Mouse (Mus musculus) C2C12 (cell line): ENCODE measurements around the gene Bbx. TPM values are rescaled to one million over a fixed set of nuclear protein-coding genes. Genes with fewer than 3 reads are reported as not detected.

Source experiments
- H3K27me3 ChIP-seq: one replicate; pipeline ENCODE4 v1.6.1; 2011; ENCODE audit not compliant: control insufficient read depth, insufficient read depth, insufficient read length
- H3K36me3 ChIP-seq: one replicate; pipeline ENCODE4 v1.6.1; 2011; ENCODE audit not compliant: control insufficient read depth, insufficient read depth
- H3K4me3 ChIP-seq: one replicate; pipeline ENCODE4 v1.5.1; 2011; ENCODE audit warnings: mild to moderate bottlenecking, control low read depth; ENCODE audit not compliant: poor library complexity, insufficient read depth, severe bottlenecking
- H3K79me2 ChIP-seq: one replicate; pipeline ENCODE4 v1.6.1; 2011; ENCODE audit not compliant: control insufficient read depth, insufficient read depth
- H3K79me3 ChIP-seq: one replicate; pipeline ENCODE4 v1.6.1; 2011; ENCODE audit warnings: low read depth, control low read depth
- H3ac ChIP-seq: one replicate; pipeline ENCODE3; 2011; ENCODE audit warnings: low read depth; ENCODE audit not compliant: control insufficient read depth, insufficient read length
- CEBPB ChIP-seq: IDR thresholded peaks from one replicate; pipeline ENCODE4 v1.6.1; 2011; ENCODE audit warnings: low read depth, mild to moderate bottlenecking, control low read depth, moderate library complexity
- CTCF ChIP-seq: IDR thresholded peaks from one replicate; pipeline ENCODE4 v1.5.1; 2011; ENCODE audit not compliant: control insufficient read depth, insufficient read depth, insufficient read length
- FOSL1 ChIP-seq: IDR thresholded peaks from one replicate; pipeline ENCODE4 v1.8.0; 2011; ENCODE audit warnings: mild to moderate bottlenecking, low read length; ENCODE audit not compliant: poor library complexity, insufficient read depth, severe bottlenecking
- MAX ChIP-seq: IDR thresholded peaks from one replicate; pipeline ENCODE4 v1.6.1; 2011; ENCODE audit warnings: mild to moderate bottlenecking, control low read depth
- MYOD1 ChIP-seq: IDR thresholded peaks from one replicate; pipeline ENCODE4 v1.6.1; 2011; ENCODE audit warnings: low read depth; ENCODE audit not compliant: control insufficient read depth, insufficient read length
- MYOG ChIP-seq: IDR thresholded peaks from one replicate; pipeline ENCODE4 v1.6.1; 2011; ENCODE audit not compliant: control insufficient read depth, insufficient read length; ENCODE audit errors: extremely low read depth
- USF1 ChIP-seq: IDR thresholded peaks from one replicate; pipeline ENCODE4 v1.6.1; 2011; ENCODE audit warnings: low read depth, mild to moderate bottlenecking, control low read depth, moderate library complexity
- polyA plus RNA-seq: library from polyadenylated mRNA; unstranded; fragments of >200 nt; fragmentation: generic; extraction: Trizol; gene quantifications from one replicate; pipeline ENCODE4 v1.2.1, GENCODE M21; 2012; ENCODE audit warnings: missing spikeins

The Bbx gene
- polyA plus RNA-seq, 1 experiment = 4.9 TPM

GRCm38 (mm10) chr16:50182988-50183387 is 249.2 kb downstream of the Bbx start:
- no peaks in the 10 kb centered on the region for H3K27me3 ChIP-seq
- H3ac ChIP-seq = no peak overlapping the region
- H3K79me2 ChIP-seq = no peaks in the 10 kb centered on the region
- H3K36me3 ChIP-seq = no peaks in the 10 kb centered on the region
- H3K4me3 ChIP-seq = no peak overlapping the region
- no peak for TF ChIP-seq FOSL1
- TF ChIP-seq MYOD1 = no peak
- no peak for TF ChIP-seq MYOG
- no peak for TF ChIP-seq CEBPB
- TF ChIP-seq MAX = no peak
- TF ChIP-seq CTCF = no peak
- H3K79me3 ChIP-seq = no peaks in the 10 kb centered on the region

DNA sequence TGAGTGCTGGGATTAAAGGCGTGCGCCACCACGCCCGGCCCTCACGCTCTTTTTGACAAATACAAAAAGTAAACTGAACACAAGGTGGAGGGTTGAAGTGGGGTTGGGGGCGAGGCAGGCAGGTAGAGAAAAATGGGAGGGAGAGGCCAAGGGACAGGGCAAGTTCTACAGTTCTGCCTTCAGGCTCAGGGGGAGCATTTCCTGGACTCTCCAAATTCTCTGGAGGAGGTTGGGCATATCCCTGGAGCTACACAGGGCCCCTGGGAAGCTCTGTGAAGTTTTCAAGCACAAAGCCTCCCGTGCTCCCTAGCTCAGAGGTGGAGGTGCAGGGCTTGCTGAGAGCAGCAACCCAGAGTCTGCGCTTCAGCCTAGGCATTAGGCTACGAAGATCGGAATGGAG is 249.6 kb downstream of the Bbx start:
- Histone ChIP-seq H3K36me3 (no peaks in the 10 kb centered on the region), H3K79me2 (no peaks in the 10 kb centered on the region), H3ac (no peak overlapping the region), H3K79me3 (no peaks in the 10 kb centered on the region), H3K27me3 (no peaks in the 10 kb centered on the region), H3K4me3 (no peak overlapping the region)
- TF ChIP-seq CTCF (no peak), MYOG (no peak), MYOD1 (no peak), FOSL1 (no peak), MAX (no peak), USF1 (no peak), CEBPB (no peak)

DNA sequence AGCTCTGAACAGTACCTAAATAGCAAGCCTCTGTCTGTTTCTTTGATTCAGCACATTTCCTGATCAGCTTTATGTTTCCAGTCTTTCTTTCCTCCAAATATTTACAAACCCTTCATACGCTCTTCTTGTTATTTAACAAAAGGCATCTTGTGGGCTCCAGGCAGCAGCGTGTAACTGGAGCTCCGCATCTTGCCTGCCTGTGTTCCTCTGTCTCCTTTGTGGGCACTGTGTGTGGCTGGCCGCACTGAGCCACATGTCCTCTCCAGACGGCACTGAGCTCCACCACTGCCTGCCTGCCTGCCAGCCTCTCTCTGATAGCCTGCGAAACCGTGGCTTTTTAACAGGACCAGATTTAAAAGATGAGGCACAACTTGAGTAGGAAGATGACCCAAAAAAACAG is 259.4 kb downstream of the Bbx start:
- H3K4me3 ChIP-seq = no peak overlapping the region
- H3K27me3 ChIP-seq = no peaks in the 10 kb centered on the region
- TF ChIP-seq FOSL1 = no peak
- TF ChIP-seq USF1 = no peak
- no peak for TF ChIP-seq MAX
- TF ChIP-seq MYOD1 = no peak
- TF ChIP-seq CEBPB = no peak
- no peak for TF ChIP-seq CTCF
- no peak for TF ChIP-seq MYOG
- H3ac ChIP-seq = no peak overlapping the region
- H3K36me3 ChIP-seq = no peaks in the 10 kb centered on the region
- H3K79me2 ChIP-seq = no peaks in the 10 kb centered on the region
- no peaks in the 10 kb centered on the region for H3K79me3 ChIP-seq

GRCm38 (mm10) chr16:50170812-50171211 is 261.4 kb downstream of the Bbx start:
- Histone ChIP-seq H3K79me2 (no peaks in the 10 kb centered on the region), H3K4me3 (no peak overlapping the region), H3K79me3 (no peaks in the 10 kb centered on the region), H3K36me3 (no peaks in the 10 kb centered on the region), H3K27me3 (no peaks in the 10 kb centered on the region), H3ac (no peak overlapping the region)
- TF ChIP-seq FOSL1 (no peak), MAX (no peak), CEBPB (no peak), MYOG (no peak), CTCF (no peak), USF1 (no peak), MYOD1 (peak; percentile 42)

DNA sequence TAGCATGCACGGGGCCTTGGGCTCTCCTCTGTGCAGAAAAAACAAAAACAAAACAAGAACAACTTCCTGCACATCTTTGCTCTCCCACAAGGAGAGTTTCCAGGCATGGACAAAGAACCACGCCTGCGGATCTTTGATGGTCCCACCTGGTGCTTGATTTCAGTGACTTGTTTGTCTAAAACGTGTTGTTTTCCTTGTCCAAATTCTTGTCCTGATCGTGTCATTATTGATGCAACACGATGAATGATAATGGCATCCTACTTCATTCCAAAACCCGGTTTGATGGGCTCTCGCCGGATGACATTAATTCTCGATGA is 264.2 kb downstream of the Bbx start:
- Histone ChIP-seq H3K79me2 (no peaks in the 10 kb centered on the region), H3K79me3 (no peaks in the 10 kb centered on the region), H3K36me3 (no peaks in the 10 kb centered on the region), H3K4me3 (no peak overlapping the region), H3K27me3 (no peaks in the 10 kb centered on the region), H3ac (no peak overlapping the region)
- TF ChIP-seq MYOG = no peak
- no peak for TF ChIP-seq CTCF
- TF ChIP-seq CEBPB = no peak
- TF ChIP-seq MYOD1 = no peak
- no peak for TF ChIP-seq FOSL1
- no peak for TF ChIP-seq USF1
- TF ChIP-seq MAX = no peak

DNA sequence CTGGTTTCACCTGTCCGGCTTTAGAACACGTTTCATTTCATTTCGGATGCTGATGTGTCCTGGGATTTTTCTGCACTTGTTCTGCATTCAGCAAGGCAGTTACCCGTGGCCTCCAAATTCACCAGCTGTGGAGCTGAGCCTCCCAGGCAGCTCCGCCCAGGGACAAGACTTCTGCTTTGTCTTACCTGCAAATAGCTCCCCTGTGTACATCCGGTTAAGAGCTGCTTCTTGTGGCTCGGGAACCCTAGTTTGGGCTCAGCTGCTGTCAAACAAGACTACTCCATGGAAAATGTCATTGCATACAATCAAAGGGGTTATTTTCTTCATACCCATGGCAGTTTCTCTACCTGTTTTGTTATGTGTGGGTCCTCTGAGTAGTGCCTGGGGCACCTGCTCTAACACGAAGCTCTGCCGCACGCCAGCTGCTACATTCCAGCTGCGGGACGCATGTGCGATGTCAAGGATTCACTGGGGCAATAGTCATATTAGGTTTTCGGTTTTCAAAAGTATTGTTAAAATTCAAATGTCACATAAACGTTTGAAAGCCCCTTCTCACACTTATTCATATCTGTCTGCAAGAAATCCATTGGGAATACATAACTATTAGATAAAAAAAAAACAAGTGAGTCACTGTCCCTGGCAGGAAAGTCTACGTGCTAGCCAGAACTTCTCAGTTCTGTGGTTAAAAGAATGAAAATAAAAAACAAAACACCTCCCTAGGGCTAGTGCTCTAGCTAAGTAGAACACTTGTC is 264.8 kb downstream of the Bbx start:
- TF ChIP-seq CTCF = no peak
- no peak for TF ChIP-seq MYOG
- TF ChIP-seq MAX = no peak
- TF ChIP-seq MYOD1 = no peak
- TF ChIP-seq FOSL1 = no peak
- TF ChIP-seq CEBPB = no peak
- TF ChIP-seq USF1 = no peak
- H3K4me3 ChIP-seq = no peak overlapping the region

More for the DNA sequence above, 264.8 kb downstream of the Bbx start:
- H3K79me3 ChIP-seq = no peaks in the 10 kb centered on the region
- no peaks in the 10 kb centered on the region for H3K79me2 ChIP-seq
- no peak overlapping the region for H3ac ChIP-seq
- H3K27me3 ChIP-seq = no peaks in the 10 kb centered on the region
- no peaks in the 10 kb centered on the region for H3K36me3 ChIP-seq
